Mouse (Mus musculus): ENCODE measurements around the gene Raver1. TPM values are rescaled to one million over a fixed set of nuclear protein-coding genes. Genes with fewer than 3 reads are reported as not detected.

Gene Raver1
- polyA plus RNA-seq, 1 experiment from 2014 or later = 36.8 TPM

MicroRNAs within 50 kb of the gene (microRNA counts, 519-probe panel; counts per million panel counts)
- microRNA mmu-miR-1900 = 3,042 counts per million, percentile 73 among the panel's probes with 10 or more counts

Small RNA genes lying within 50 kb of the gene (microRNA-seq; reads per million reads assigned to microRNA genes)
- not detected for gene Mir1900
- gene Mir7082 = not detected

Other genes starting within 250 kb of the Raver1 start
- gene A230050P20Rik, start 223.4 kb downstream of the Raver1 start, polyA plus RNA-seq (2015; fragmentation: Nextera tagmentation; extraction: Ambion mirVana) = 2.9 and 3.5 TPM in 2 replicates
- 15.4 and 15.6 TPM in 2 replicates for gene Angptl6, start 212.3 kb downstream of the Raver1 start, polyA plus RNA-seq (2015; fragmentation: Nextera tagmentation; extraction: Ambion mirVana)
- gene Ppan, start 203.8 kb downstream of the Raver1 start, polyA plus RNA-seq (2015; fragmentation: Nextera tagmentation; extraction: Ambion mirVana) = 57.1 and 59.0 TPM in 2 replicates
- 267 and 288 TPM in 2 replicates for gene Eif3g, start 193.4 kb downstream of the Raver1 start, polyA plus RNA-seq (2015; fragmentation: Nextera tagmentation; extraction: Ambion mirVana)
- gene Dnmt1, start 132.1 kb downstream of the Raver1 start, polyA plus RNA-seq (2015; fragmentation: Nextera tagmentation; extraction: Ambion mirVana) = 80.0 and 84.6 TPM in 2 replicates
- 6.9 and 7.5 TPM in 2 replicates for gene S1pr2, start 115.2 kb downstream of the Raver1 start, polyA plus RNA-seq (2015; fragmentation: Nextera tagmentation; extraction: Ambion mirVana)
- gene Mrpl4, start 89.3 kb downstream of the Raver1 start, polyA plus RNA-seq (2015; fragmentation: Nextera tagmentation; extraction: Ambion mirVana) = 112 and 115 TPM in 2 replicates
- gene Icam1, start 76.0 kb downstream of the Raver1 start, polyA plus RNA-seq (2015; fragmentation: Nextera tagmentation; extraction: Ambion mirVana) = 2.8 and 3.0 TPM in 2 replicates
- 0.25 TPM in 1 of 2 replicates, not detected in the other for gene Icam4, start 62.6 kb downstream of the Raver1 start, polyA plus RNA-seq (2015; fragmentation: Nextera tagmentation; extraction: Ambion mirVana)
- gene Icam5, start 59.9 kb downstream of the Raver1 start, polyA plus RNA-seq (2015; fragmentation: Nextera tagmentation; extraction: Ambion mirVana) = 1.5 and 2.2 TPM in 2 replicates
- 0.37 and 2.2 TPM in 2 replicates for gene Zglp1, start 24.9 kb downstream of the Raver1 start, polyA plus RNA-seq (2015; fragmentation: Nextera tagmentation; extraction: Ambion mirVana)
- gene Gm49373, start 18.9 kb downstream of the Raver1 start, polyA plus RNA-seq (2015; fragmentation: Nextera tagmentation; extraction: Ambion mirVana) = 1.3 TPM in 2 replicates
- 52.2 and 58.9 TPM in 2 replicates for gene Fdx1l, start 18.4 kb downstream of the Raver1 start, polyA plus RNA-seq (2015; fragmentation: Nextera tagmentation; extraction: Ambion mirVana)
- 1.0 and 1.3 TPM in 2 replicates for gene Gm38431, start within 50 bp of the Raver1 start, polyA plus RNA-seq (2015; fragmentation: Nextera tagmentation; extraction: Ambion mirVana)
- 10.3 and 11.1 TPM in 2 replicates for gene Tyk2, start 39.2 kb upstream of the Raver1 start, polyA plus RNA-seq (2015; fragmentation: Nextera tagmentation; extraction: Ambion mirVana)
- 217 and 221 TPM in 2 replicates for gene Cdc37, start 58.0 kb upstream of the Raver1 start, polyA plus RNA-seq (2015; fragmentation: Nextera tagmentation; extraction: Ambion mirVana)
- gene Pde4a, start 73.7 kb upstream of the Raver1 start, polyA plus RNA-seq (2015; fragmentation: Nextera tagmentation; extraction: Ambion mirVana) = 23.7 and 25.9 TPM in 2 replicates
- 71.6 and 72.5 TPM in 2 replicates for gene Keap1, start 147.4 kb upstream of the Raver1 start, polyA plus RNA-seq (2015; fragmentation: Nextera tagmentation; extraction: Ambion mirVana)
- gene S1pr5, start 156.4 kb upstream of the Raver1 start, polyA plus RNA-seq (2015; fragmentation: Nextera tagmentation; extraction: Ambion mirVana) = 1.6 TPM in 2 replicates
- 53.1 and 55.0 TPM in 2 replicates for gene Atg4d, start 173.3 kb upstream of the Raver1 start, polyA plus RNA-seq (2015; fragmentation: Nextera tagmentation; extraction: Ambion mirVana)
- gene Kri1, start 196.0 kb upstream of the Raver1 start, polyA plus RNA-seq (2015; fragmentation: Nextera tagmentation; extraction: Ambion mirVana) = 18.0 and 18.1 TPM in 2 replicates
- 91.3 and 97.9 TPM in 2 replicates for gene Cdkn2d, start 199.4 kb upstream of the Raver1 start, polyA plus RNA-seq (2015; fragmentation: Nextera tagmentation; extraction: Ambion mirVana)
- 1.1 and 1.4 TPM in 2 replicates for gene Ap1m2, start 220.3 kb upstream of the Raver1 start, polyA plus RNA-seq (2015; fragmentation: Nextera tagmentation; extraction: Ambion mirVana)
- gene Slc44a2, start 228.7 kb upstream of the Raver1 start, polyA plus RNA-seq (2015; fragmentation: Nextera tagmentation; extraction: Ambion mirVana) = 77.4 and 77.8 TPM in 2 replicates

Data from forebrain, embryonic 15.5 days (tissue).